Mouse (Mus musculus) stomach, embryonic 16.5 days (tissue): ENCODE measurements around the gene Slc36a4. TPM values are rescaled to one million over a fixed set of nuclear protein-coding genes. Genes with fewer than 3 reads are reported as not detected.

Experiments used
- ATAC-seq: fragments of 200-750 bp; cut with Nextera tagmentation; 2 replicates; pipeline ENCODE4 v1.8.0; 2017; ENCODE audit warnings: moderate number of reproducible peaks, moderate TSS enrichment; ENCODE audit not compliant: insufficient read depth, low FRiP score
- H3K27ac ChIP-seq: fragments of 300-500 bp; sonication (generic); 2 replicates; pipeline ENCODE4 v1.5.1; 2014; ENCODE audit warnings: low read length
- H3K27me3 ChIP-seq: fragments of 300-500 bp; sonication (generic); 2 replicates; pipeline ENCODE4 v1.6.1; 2014; ENCODE audit warnings: low read length, control low read depth, mixed read lengths; ENCODE audit not compliant: control insufficient read depth, insufficient read depth
- H3K36me3 ChIP-seq: fragments of 300-500 bp; sonication (generic); 2 replicates; pipeline ENCODE4 v1.6.1; 2014; ENCODE audit warnings: low read length; ENCODE audit not compliant: control insufficient read depth, insufficient read depth
- H3K4me1 ChIP-seq: fragments of 300-500 bp; sonication (generic); 2 replicates; pipeline ENCODE4 v1.6.1; 2014; ENCODE audit warnings: low read length, control low read depth, mixed read lengths; ENCODE audit not compliant: control insufficient read depth, insufficient read depth
- H3K4me2 ChIP-seq: fragments of 300-500 bp; sonication (generic); 2 replicates; pipeline ENCODE4 v1.6.1; 2014; ENCODE audit warnings: low read depth, low read length, mixed read lengths
- H3K4me3 ChIP-seq: fragments of 300-500 bp; sonication (generic); replicated peaks from 2 replicates; pipeline ENCODE4 v1.5.1; 2014; ENCODE audit warnings: mild to moderate bottlenecking, low read length
- H3K9ac ChIP-seq: fragments of 300-500 bp; sonication (generic); 2 replicates; pipeline ENCODE4 v1.6.1; 2014; ENCODE audit warnings: low read length
- H3K9me3 ChIP-seq: fragments of 300-500 bp; sonication (generic); replicated peaks from 2 replicates; pipeline ENCODE4 v1.6.1; 2016; ENCODE audit warnings: low read length, control low read depth; ENCODE audit not compliant: control insufficient read depth
- WGBS: fragments of 180-500 bp; shearing (Covaris S2); extraction: QIAGEN DNeasy Blood & Tissue Kit; methylation state at CpG from one replicate; pipeline ENCODE4 v1.1.7; 2014; 5-methylcytosine and 5-hydroxymethylcytosine counted together
- polyA plus RNA-seq: library from polyadenylated mRNA; unstranded; fragments of >200 nt; fragmentation: Nextera tagmentation; extraction: Ambion mirVana; gene quantifications from 2 replicates; pipeline ENCODE4 v1.2.1, GENCODE M21; 2015

Slc36a4 gene
- polyA plus RNA-seq = 10.6 and 11.8 TPM in 2 replicates

DNA sequence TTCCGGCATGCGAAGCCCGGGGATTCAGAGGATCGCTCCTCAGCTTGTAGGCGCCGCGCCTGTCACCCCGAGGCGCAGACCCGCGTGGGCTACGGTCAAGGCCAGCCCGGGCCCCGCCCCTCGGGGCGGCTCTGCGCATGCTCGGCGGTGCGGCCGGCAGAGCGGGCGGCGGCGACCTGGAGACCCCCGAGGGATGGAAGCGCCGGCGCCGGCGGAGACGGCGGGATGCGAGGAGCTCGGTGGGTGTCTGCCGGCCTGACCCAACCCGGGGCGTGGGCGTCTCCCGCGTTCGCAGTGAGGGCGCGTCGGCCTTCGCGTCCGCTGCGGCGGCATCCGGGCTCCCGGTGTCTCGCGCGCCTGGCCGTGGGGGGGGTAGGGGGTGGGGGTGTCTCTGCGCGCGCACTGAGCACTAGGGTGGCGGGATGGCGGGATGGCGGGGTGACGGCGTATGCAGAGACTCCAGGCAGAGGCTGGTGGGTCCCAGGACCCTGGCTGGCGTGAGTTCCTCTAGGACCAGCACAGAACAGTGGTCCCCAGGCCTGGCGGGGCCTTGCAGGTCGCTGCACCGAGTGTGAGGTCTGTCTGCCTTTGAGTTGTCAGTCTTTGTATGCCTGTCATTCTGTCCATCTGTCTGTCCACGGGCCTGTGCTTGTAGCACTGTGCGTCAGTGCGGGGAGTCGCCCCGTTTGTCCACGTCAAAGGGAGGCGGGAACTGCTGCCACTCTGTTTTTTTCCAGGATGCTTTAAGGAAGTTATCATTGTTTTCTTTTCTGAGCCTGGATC is at the start of gene Slc36a4:
Slc36a4 (plus strand) TSS at position 140 of the 783 bp plus-strand sequence.
- H3K9ac ChIP-seq = peak within 1 kb of the TSS; percentile 89
- H3K4me3 ChIP-seq = peak within 1 kb of the TSS; percentile 75
- peak within 1 kb of the TSS; percentile 85 for H3K4me2 ChIP-seq
- no peaks in the 10 kb centered on the region for H3K27me3 ChIP-seq
- no peaks in the 10 kb centered on the region for H3K36me3 ChIP-seq
- under 1% methylated on average over 75 of the region's 75 CpGs for whole genome bisulfite sequencing
- ATAC-seq = peak; percentile 87
- H3K4me1 ChIP-seq = no peaks in the 10 kb centered on the region
- no peaks in the 10 kb centered on the region for H3K9me3 ChIP-seq
- peak within 1 kb of the TSS; percentile 73 for H3K27ac ChIP-seq

DNA sequence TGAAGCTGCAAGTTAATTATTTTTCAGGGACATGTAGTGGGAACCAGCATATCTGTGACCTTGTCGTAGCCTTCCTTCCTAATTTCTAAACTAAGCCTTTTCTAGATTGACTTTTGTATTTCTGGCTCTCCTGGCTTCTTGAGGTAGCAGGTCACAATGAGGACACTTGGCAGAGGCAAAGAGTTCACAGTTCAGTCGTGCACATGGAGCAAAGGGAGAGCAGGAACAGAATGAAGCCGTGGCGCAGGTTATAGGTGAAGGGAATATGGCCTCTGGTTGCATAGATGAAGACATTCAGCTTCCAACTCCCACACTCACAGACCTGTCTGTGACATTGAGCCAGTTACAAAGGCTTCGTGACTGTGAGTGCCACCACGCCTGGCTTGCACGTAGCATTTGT is 44.9 kb upstream of the Slc36a4 start:
- H3K36me3 ChIP-seq = no peaks in the 10 kb centered on the region
- 76% methylated on average over 7 of the region's 7 CpGs for WGBS
- ATAC-seq = no peak
- no peak overlapping the region for H3K9ac ChIP-seq
- 0 out of 2 replicates have a peak, but pooled peaks cover under 1% of the 10 kb centered on the region for H3K4me1 ChIP-seq
- no peaks in the 10 kb centered on the region for H3K9me3 ChIP-seq
- H3K27me3 ChIP-seq = no peaks in the 10 kb centered on the region
- H3K4me3 ChIP-seq = no peak overlapping the region
- no peak overlapping the region for H3K27ac ChIP-seq
- H3K4me2 ChIP-seq = no peak overlapping the region

DNA sequence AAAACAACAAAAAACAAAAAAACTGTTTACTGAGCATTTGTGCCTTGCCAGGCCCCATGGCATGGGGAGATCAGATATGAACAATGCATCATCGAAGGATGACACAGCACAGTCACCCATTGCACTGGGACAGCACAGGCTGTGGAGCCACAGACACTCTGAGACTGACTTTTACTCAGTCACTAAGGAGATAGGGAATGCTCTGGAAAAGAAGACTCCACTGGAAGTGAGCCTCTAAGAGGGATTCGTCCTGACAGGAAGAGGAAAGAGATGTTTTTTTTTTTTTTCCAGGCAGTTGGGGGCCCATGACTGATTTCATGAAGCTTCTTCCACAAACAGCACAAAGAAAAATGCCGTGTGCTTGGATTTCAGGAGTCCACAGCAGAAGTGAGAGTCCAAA is 40.1 kb upstream of the Slc36a4 start:
- no peak overlapping the region for H3K4me2 ChIP-seq
- H3K27me3 ChIP-seq = no peaks in the 10 kb centered on the region
- 39% methylated on average over 3 of the region's 3 CpGs for WGBS
- H3K27ac ChIP-seq = no peak overlapping the region
- no peak overlapping the region for H3K4me3 ChIP-seq
- no peak overlapping the region for H3K9ac ChIP-seq
- no peak for ATAC-seq
- H3K9me3 ChIP-seq = no peaks in the 10 kb centered on the region
- H3K4me1 ChIP-seq = 0 out of 2 replicates have a peak, but pooled peaks cover 3% of the 10 kb centered on the region
- no peaks in the 10 kb centered on the region for H3K36me3 ChIP-seq

DNA sequence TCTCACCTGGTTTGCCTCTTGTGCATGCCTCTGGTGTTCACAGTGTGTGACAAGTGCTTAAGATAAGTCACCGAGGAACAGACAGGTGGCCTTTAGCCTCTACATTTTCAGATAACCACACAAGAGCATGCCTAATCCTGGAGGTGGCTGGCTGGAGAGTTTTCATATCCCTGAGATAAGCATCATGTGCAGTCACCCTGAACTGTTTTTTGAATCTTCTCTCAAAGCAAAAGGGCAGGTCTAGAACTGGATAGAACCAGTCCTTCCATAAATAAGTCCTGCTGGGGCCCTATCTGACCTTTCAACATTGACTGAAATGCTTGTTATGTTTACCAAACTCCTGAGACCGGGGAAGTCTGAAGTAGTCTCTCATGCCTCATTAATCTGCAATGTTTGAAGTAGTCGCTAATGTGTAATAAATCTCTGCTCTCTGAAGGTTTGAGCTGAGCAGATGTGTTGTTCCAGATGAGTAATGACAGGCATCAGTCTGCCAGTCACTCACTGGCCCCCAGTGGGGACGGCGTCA is 39.5 kb upstream of the Slc36a4 start:
- no peaks in the 10 kb centered on the region for H3K36me3 ChIP-seq
- ATAC-seq = peak; percentile 47; the same call in 1 of the 2 replicates
- H3K4me3 ChIP-seq = no peak overlapping the region
- 11% methylated on average over 5 of the region's 5 CpGs for WGBS
- no peak overlapping the region for H3K4me2 ChIP-seq
- no peaks in the 10 kb centered on the region for H3K9me3 ChIP-seq
- no peak overlapping the region for H3K27ac ChIP-seq
- 0 out of 2 replicates have a peak, but pooled peaks cover 3% of the 10 kb centered on the region for H3K4me1 ChIP-seq
- no peaks in the 10 kb centered on the region for H3K27me3 ChIP-seq
- no peak overlapping the region for H3K9ac ChIP-seq

DNA sequence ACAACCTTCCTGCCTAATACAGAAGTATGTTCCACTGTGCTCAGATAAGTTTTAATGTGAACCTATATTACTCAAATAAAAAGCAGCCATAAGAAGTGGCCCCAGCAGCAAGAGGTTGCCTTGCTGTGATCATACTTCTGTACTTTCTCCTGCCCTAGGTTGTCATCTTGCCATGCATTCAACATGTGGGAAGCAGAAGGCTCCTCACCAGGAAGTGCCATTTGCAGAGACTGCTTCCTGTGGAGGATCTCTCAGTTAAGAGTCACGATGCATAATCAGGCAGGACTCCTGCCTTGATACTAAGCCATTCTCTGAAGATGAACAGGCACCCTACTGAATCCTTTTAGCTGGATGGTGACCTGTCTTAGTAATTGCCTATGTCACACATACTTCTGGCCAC is 37.3 kb upstream of the Slc36a4 start:
- Histone ChIP-seq H3K4me3 (no peak overlapping the region), H3K4me1 (0 out of 2 replicates have a peak, but pooled peaks cover 3% of the 10 kb centered on the region), H3K27me3 (no peaks in the 10 kb centered on the region), H3K9me3 (no peaks in the 10 kb centered on the region), H3K4me2 (no peak overlapping the region), H3K27ac (no peak overlapping the region), H3K9ac (no peak overlapping the region), H3K36me3 (no peaks in the 10 kb centered on the region)
- ATAC-seq = no peak
- whole genome bisulfite sequencing = 47% methylated on average over 1 of the region's 1 CpGs

DNA sequence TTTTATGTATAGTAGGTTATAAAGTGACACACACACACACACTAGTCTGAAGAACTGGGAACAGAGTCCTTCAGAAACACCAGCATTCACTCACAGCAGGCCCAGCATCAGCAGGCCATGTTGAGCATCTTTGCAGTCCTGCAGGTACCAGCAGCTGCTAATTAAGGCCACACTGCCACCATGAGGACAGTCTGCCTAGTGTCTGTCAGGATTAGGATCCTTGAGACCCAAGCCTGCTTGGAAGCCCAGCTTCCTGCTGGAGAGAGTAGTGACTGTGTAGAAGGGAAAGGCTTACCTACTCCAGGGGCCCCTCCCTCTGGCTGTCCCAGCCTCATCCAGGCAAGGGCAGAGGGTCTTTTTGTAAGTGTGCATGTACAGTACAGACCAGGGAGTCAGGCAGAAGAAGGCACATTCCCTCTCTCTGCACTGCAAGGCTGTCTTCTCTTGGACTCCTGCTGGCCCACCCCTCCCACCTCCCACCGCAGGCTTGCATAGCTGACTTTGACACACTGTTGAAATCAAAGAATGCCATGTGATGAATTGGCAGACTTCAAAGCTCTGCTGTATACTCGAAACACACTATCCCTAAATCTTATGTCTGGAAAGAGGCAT is 27.6 kb upstream of the Slc36a4 start:
- Histone ChIP-seq H3K4me3 (no peak overlapping the region), H3K27ac (no peak overlapping the region), H3K9me3 (no peaks in the 10 kb centered on the region), H3K9ac (no peak overlapping the region), H3K4me2 (no peak overlapping the region), H3K4me1 (no peaks in the 10 kb centered on the region), H3K27me3 (no peaks in the 10 kb centered on the region), H3K36me3 (no peaks in the 10 kb centered on the region)
- peak; percentile 86 for ATAC-seq
- 19% methylated on average over 2 of the region's 2 CpGs for WGBS

DNA sequence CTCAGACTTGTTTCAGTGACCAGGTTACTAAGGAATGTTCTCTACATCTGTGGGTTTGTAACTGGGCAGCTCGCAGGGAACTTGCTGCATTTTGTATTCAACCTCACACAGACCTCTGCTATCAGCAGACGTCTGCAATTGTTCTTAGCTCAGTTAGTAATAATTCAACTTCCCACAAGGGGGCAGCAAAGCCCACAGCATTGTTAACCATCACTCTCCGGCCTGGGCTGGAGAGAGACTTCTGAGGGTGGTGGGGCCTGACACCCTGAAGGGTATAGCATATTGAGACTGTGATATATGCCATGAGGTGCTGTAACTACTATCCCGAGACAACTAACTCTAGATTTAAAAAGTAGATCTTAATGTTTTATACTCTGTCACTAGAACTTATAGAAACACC is 24.3 kb upstream of the Slc36a4 start:
- H3K9ac ChIP-seq = no peak overlapping the region
- no peaks in the 10 kb centered on the region for H3K27me3 ChIP-seq
- no peak overlapping the region for H3K4me2 ChIP-seq
- WGBS = 12% methylated on average over 4 of the region's 4 CpGs
- no peak overlapping the region for H3K4me3 ChIP-seq
- H3K27ac ChIP-seq = no peak overlapping the region
- H3K9me3 ChIP-seq = no peaks in the 10 kb centered on the region
- no peaks in the 10 kb centered on the region for H3K36me3 ChIP-seq
- H3K4me1 ChIP-seq = no peaks in the 10 kb centered on the region
- no peak for ATAC-seq

DNA sequence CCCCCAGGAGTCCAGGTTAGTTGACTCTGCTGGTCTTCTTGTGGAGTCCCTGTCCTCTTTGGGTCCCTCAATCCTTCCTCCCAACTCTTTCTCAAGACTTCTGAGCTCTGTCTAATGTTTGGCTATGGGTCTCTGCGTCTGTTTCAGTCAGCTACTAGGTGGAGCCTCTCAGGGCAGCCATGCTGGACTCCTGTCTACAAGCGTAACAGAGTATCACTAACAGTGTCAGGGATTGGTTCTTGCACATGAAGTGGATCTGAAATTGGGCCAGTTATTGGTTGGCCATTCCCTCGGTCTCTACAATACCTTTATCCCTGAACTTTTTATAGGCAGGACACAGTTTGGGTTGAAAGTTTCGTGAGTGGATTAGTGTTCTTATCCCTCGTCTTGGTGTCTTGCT is 22.2 kb upstream of the Slc36a4 start:
- Histone ChIP-seq H3K36me3 (no peaks in the 10 kb centered on the region), H3K27ac (no peak overlapping the region), H3K4me1 (no peaks in the 10 kb centered on the region), H3K9ac (no peak overlapping the region), H3K4me2 (no peak overlapping the region), H3K27me3 (no peaks in the 10 kb centered on the region), H3K9me3 (no peaks in the 10 kb centered on the region), H3K4me3 (no peak overlapping the region)
- 92% methylated on average over 5 of the region's 5 CpGs for WGBS
- ATAC-seq = no peak

DNA sequence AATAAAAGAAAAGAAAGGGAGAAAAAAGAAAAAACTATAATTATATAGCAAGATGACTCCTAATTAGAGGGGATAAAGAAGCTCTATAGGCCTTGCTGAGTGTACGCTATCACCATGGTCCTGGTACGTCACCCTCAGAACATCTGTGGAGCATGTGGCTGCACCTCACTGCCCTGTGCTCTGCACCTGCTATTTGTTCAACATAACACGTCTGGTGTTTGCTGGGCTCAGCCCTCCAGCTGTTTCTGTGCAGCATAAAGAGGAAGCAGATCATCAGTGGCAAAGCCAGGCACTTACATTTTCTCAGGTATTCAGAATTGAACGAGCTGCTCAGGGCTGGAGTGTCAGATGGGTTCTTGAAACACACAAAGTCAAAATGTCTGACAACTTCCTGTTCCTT is 15.7 kb upstream of the Slc36a4 start:
- no peak overlapping the region for H3K9ac ChIP-seq
- H3K36me3 ChIP-seq = no peaks in the 10 kb centered on the region
- H3K4me2 ChIP-seq = no peak overlapping the region
- no peaks in the 10 kb centered on the region for H3K9me3 ChIP-seq
- WGBS = 60% methylated on average over 4 of the region's 4 CpGs
- no peaks in the 10 kb centered on the region for H3K4me1 ChIP-seq
- H3K27ac ChIP-seq = no peak overlapping the region
- no peak for ATAC-seq
- H3K4me3 ChIP-seq = no peak overlapping the region
- H3K27me3 ChIP-seq = no peaks in the 10 kb centered on the region
